Mouse (Mus musculus) forebrain, embryonic 14.5 days (tissue): ENCODE data around the gene Prr23a1. TPM values are rescaled to one million over a fixed set of nuclear protein-coding genes. Genes with fewer than 3 reads are reported as not detected.
"Not testable (repeated sequence)": the region's sequence is repeated elsewhere in the genome, so short reads cannot be mapped to it uniquely, and the experiment has no call there.

ENCODE experiments used
- ATAC-seq: fragments of 200-750 bp; cut with Nextera tagmentation; 2 replicates; pipeline ENCODE4 v1.8.0; 2017; ENCODE audit warnings: mild to moderate bottlenecking, moderate library complexity
- DNase-seq: peaks from one replicate; pipeline ENCODE4 v3.0.0-alpha.2; 2015; ENCODE audit warnings: low spot score
- H3K27ac ChIP-seq: fragments of 300-500 bp; sonication (generic); 2 replicates; pipeline ENCODE4 v1.5.1; 2014; ENCODE audit warnings: low read depth, mild to moderate bottlenecking, control low read depth, low read length, moderate library complexity
- H3K27me3 ChIP-seq: fragments of 300-500 bp; sonication (generic); replicated peaks from 2 replicates; pipeline ENCODE4 v1.6.1; 2014; ENCODE audit warnings: low read length, control low read depth, mixed read lengths; ENCODE audit not compliant: control insufficient read depth, insufficient read depth
- H3K36me3 ChIP-seq: fragments of 300-500 bp; sonication (generic); 2 replicates; pipeline ENCODE4 v1.6.1; 2014; ENCODE audit warnings: low read length, control low read depth; ENCODE audit not compliant: control insufficient read depth, insufficient read depth
- H3K4me1 ChIP-seq: fragments of 300-500 bp; sonication (generic); 2 replicates; pipeline ENCODE4 v1.6.1; 2014; ENCODE audit warnings: antibody characterized with exemption, low read length, control low read depth; ENCODE audit not compliant: control insufficient read depth, insufficient read depth
- H3K4me2 ChIP-seq: fragments of 300-500 bp; sonication (generic); 2 replicates; pipeline ENCODE4 v1.6.1; 2014; ENCODE audit warnings: mild to moderate bottlenecking, control low read depth, low read length
- H3K4me3 ChIP-seq: fragments of 300-500 bp; sonication (generic); 2 replicates; pipeline ENCODE4 v1.5.1; 2014; ENCODE audit warnings: low read depth, low read length, control low read depth
- H3K9ac ChIP-seq: fragments of 300-500 bp; sonication (generic); 2 replicates; pipeline ENCODE4 v1.6.1; 2014; ENCODE audit warnings: mild to moderate bottlenecking, low read length, control low read depth, moderate library complexity
- H3K9me3 ChIP-seq: fragments of 300-500 bp; sonication (generic); replicated peaks from 2 replicates; pipeline ENCODE4 v1.6.1; 2016; ENCODE audit warnings: low read length, control low read depth, mixed read lengths; ENCODE audit not compliant: control insufficient read depth
- WGBS: fragments of 180-500 bp; shearing (Covaris S2); extraction: QIAGEN DNeasy Blood & Tissue Kit; methylation state at CpG from one replicate; pipeline ENCODE4 v1.1.7; 2014; 5-methylcytosine and 5-hydroxymethylcytosine counted together
- polyA plus RNA-seq: library from polyadenylated mRNA; unstranded; fragments of >200 nt; fragmentation: Nextera tagmentation; extraction: Ambion mirVana; gene quantifications from 2 replicates; pipeline ENCODE4 v1.2.1, GENCODE M21; 2014

Prr23a1 gene
- polyA plus RNA-seq = 0.20 TPM in 1 of 2 replicates, not detected in the other

DNA sequence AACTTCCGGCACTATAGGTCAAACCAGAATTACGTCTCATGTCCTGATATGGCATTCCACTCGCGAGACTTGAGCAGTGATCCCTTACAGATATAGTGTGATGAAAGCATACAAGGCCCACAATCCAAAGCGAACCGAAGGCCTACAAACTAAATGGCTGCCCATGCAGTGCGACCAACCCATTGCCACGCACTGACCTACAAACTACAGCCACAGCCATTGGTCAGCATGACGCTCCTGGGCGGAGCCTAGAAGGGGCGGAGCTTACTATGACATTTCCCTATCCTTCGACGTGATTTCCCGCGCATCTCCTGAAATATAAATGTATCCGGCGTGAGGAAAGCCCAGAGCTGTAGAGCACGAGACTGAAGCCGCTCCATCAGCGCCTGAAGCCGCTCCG is at the start of gene Prr23a1:
TSS of gene Prr23a1 (plus strand) at position 387 of the 400 bp plus-strand sequence.
- no peaks in the 10 kb centered on the region for H3K27me3 ChIP-seq
- no peaks in the 10 kb centered on the region for H3K9me3 ChIP-seq
- H3K4me2 ChIP-seq = peak within 1 kb of the TSS; percentile 20; the same call in 1 of the 2 replicates
- no peak for DNase-seq
- no peaks in the 10 kb centered on the region for H3K4me1 ChIP-seq
- no peak within 1 kb of the TSS for H3K27ac ChIP-seq
- ATAC-seq = no peak
- 65% methylated on average over 22 of the region's 22 CpGs for WGBS
- no peak within 1 kb of the TSS for H3K4me3 ChIP-seq
- H3K36me3 ChIP-seq = no peaks in the 10 kb centered on the region
- no peak within 1 kb of the TSS for H3K9ac ChIP-seq

DNA sequence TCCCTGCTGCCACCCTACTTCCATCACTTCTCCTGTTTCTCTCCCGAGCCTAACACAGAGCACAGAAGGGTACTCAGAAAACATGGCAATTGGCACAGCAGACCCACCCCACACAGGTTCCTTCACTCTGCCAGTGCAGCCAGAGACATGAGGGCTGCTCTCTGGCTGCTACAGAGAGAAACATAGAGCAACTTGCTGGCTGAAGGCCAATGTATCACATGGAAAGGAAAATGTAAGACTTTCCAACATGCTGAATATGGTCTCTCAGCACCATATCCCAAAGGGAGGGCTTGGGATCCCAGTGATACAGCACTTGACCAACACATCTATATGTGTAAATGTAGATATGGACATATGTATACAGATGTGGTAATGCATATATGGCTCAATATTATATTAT is 43.3 kb upstream of the Prr23a1 start:
- Histone ChIP-seq H3K4me2 (no peak overlapping the region), H3K4me1 (no peaks in the 10 kb centered on the region), H3K36me3 (no peaks in the 10 kb centered on the region), H3K27ac (no peak overlapping the region), H3K4me3 (no peak overlapping the region), H3K9me3 (no peaks in the 10 kb centered on the region), H3K9ac (no peak overlapping the region), H3K27me3 (no peaks in the 10 kb centered on the region)
- peak; percentile 31 for DNase-seq
- no peak for ATAC-seq
- 65% methylated on average over 1 of the region's 1 CpGs for WGBS

DNA sequence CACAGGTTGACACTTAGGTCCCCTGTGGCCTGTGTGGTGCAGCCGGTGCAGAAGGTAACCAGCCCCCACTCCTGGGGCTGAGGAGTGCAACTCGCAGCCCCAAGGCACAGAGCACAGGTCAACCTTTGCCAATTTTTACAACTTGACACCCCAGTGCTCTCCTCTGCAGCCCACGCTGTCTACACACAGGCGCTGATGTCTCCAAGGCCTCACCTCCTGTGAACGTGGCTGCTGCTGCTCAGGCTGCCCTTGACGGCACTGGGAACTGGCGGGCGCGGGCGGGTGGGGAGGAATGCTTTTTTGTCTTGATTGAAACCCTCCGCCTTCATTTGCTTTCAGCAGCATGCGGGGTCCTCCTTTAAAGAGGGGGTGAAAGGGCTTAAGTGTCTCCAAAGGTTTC is 38.3 kb upstream of the Prr23a1 start:
- DNase-seq (no peak), ATAC-seq (no peak)
- Histone ChIP-seq H3K4me1 (no peaks in the 10 kb centered on the region), H3K36me3 (no peaks in the 10 kb centered on the region), H3K27ac (no peak overlapping the region), H3K9ac (no peak overlapping the region), H3K4me2 (no peak overlapping the region), H3K27me3 (no peaks in the 10 kb centered on the region), H3K9me3 (no peaks in the 10 kb centered on the region), H3K4me3 (no peak overlapping the region)
- 45% methylated on average over 12 of the region's 12 CpGs for WGBS

GRCm38 (mm10) chr9:98805511-98805910 is 36.8 kb upstream of the Prr23a1 start:
- ATAC-seq = no peak
- Histone ChIP-seq H3K36me3 (no peaks in the 10 kb centered on the region), H3K4me2 (no peak overlapping the region), H3K27ac (no peak overlapping the region), H3K9me3 (no peaks in the 10 kb centered on the region), H3K27me3 (no peaks in the 10 kb centered on the region), H3K9ac (no peak overlapping the region), H3K4me3 (no peak overlapping the region), H3K4me1 (no peaks in the 10 kb centered on the region)
- DNase-seq = no peak
- 53% methylated on average over 15 of the region's 15 CpGs for WGBS

DNA sequence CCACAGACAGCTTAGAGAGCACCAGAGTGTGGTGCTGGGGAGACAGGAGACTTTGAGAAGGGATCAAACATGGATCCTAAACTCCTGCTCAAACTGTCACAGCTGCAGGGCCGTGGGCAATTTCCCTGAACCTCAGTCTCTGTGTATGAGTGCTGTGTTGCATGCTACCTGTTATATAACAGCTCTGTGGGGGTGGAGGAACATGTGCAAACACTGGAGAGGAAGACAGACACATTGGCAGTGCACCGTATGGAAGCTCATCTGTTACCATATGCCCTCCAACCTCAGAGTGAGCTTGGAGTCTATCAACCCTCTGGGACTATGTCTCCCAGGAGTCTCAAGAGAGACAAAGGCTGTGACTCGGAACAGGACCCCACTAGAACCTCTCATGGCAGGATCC is 36.4 kb upstream of the Prr23a1 start:
- H3K27me3 ChIP-seq = no peaks in the 10 kb centered on the region
- H3K36me3 ChIP-seq = no peaks in the 10 kb centered on the region
- no peaks in the 10 kb centered on the region for H3K9me3 ChIP-seq
- no peak overlapping the region for H3K4me3 ChIP-seq
- no peak for ATAC-seq
- no peak overlapping the region for H3K9ac ChIP-seq
- 85% methylated on average over 3 of the region's 3 CpGs for WGBS
- no peak overlapping the region for H3K27ac ChIP-seq
- H3K4me1 ChIP-seq = no peaks in the 10 kb centered on the region
- H3K4me2 ChIP-seq = no peak overlapping the region
- DNase-seq = no peak

DNA sequence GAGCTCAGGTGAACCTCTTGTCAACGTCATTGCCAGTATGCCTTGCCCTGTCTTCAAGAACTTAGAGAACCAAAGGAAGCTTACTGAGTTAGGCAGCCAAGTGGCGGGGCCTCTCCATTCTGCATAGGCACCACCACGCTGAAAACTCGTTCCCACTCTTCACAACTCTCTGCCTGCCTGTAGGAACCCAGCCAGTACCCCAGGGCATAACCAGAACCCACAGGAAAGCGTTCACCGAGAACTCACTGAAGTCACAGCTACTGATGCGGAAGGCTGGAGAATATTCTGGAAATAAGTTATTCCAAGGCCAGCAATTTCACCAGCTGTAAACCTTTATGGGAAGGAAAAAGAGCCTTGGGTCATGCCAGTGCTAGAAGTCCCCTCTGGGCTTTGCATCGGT is 34.7 kb upstream of the Prr23a1 start:
- Histone ChIP-seq H3K4me1 (no peaks in the 10 kb centered on the region), H3K4me2 (no peak overlapping the region), H3K36me3 (no peaks in the 10 kb centered on the region), H3K9ac (no peak overlapping the region), H3K9me3 (no peaks in the 10 kb centered on the region), H3K4me3 (no peak overlapping the region), H3K27me3 (no peaks in the 10 kb centered on the region), H3K27ac (no peak overlapping the region)
- ATAC-seq = no peak
- DNase-seq = no peak
- 84% methylated on average over 8 of the region's 8 CpGs for WGBS

- H3K27me3 ChIP-seq, ATAC-seq, H3K4me3 ChIP-seq, H3K27ac ChIP-seq, H3K36me3 ChIP-seq, H3K4me2 ChIP-seq, H3K9me3 ChIP-seq, H3K4me1 ChIP-seq, H3K9ac ChIP-seq: not testable (repeated sequence)
- WGBS = 72% methylated on average over 2 of the region's 2 CpGs
- peak; percentile 72 for DNase-seq
Observed at GRCm38 (mm10) chr9:98809526-98809925, 32.8 kb upstream of the Prr23a1 start.

- DNase-seq = no peak
- H3K4me3 ChIP-seq = no peak overlapping the region
- no peak for ATAC-seq
- 84% methylated on average over 3 of the region's 3 CpGs for WGBS
- H3K36me3 ChIP-seq = no peaks in the 10 kb centered on the region
- H3K27me3 ChIP-seq = no peaks in the 10 kb centered on the region
- H3K9me3 ChIP-seq = no peaks in the 10 kb centered on the region
- H3K27ac ChIP-seq = no peak overlapping the region
- no peak overlapping the region for H3K9ac ChIP-seq
- H3K4me1 ChIP-seq = no peaks in the 10 kb centered on the region
- H3K4me2 ChIP-seq = no peak overlapping the region
Observed at GRCm38 (mm10) chr9:98816066-98816465, 26.2 kb upstream of the Prr23a1 start.

GRCm38 (mm10) chr9:98817592-98817991 is 24.7 kb upstream of the Prr23a1 start:
- Histone ChIP-seq H3K4me2 (no peak overlapping the region), H3K4me1 (no peaks in the 10 kb centered on the region), H3K9me3 (no peaks in the 10 kb centered on the region), H3K27me3 (no peaks in the 10 kb centered on the region), H3K4me3 (no peak overlapping the region), H3K9ac (no peak overlapping the region), H3K36me3 (no peaks in the 10 kb centered on the region), H3K27ac (no peak overlapping the region)
- DNase-seq (no peak), ATAC-seq (no peak)
- WGBS = 90% methylated on average over 7 of the region's 7 CpGs
